Mouse (Mus musculus): Measurements from ENCODE around the gene Gjd3. TPM values are rescaled to one million over a fixed set of nuclear protein-coding genes. Genes with fewer than 3 reads are reported as not detected.

The Gjd3 gene
- total RNA-seq, 2 experiments from 2014 or later: 2.4 to 3.6 TPM

GRCm38 (mm10) chr11:98963191-98964021 is 19.4 kb downstream of the Gjd3 start:
- peak; percentile 69 to 83 for DNase-seq (ENCODE audit: low spot score in 2 of 2)

- DNase-seq (ENCODE audit: low spot score in 2 of 2): no peak
Observed at GRCm38 (mm10) chr11:98962421-98963095, 20.3 kb downstream of the Gjd3 start.

GRCm38 (mm10) chr11:98961766-98962165 is 21.1 kb downstream of the Gjd3 start:
- no peak for DNase-seq (ENCODE audit: low spot score in 2 of 2)

- DNase-seq (ENCODE audit: low spot score in 2 of 2): no peak
Observed at GRCm38 (mm10) chr11:98961051-98961592, 21.7 kb downstream of the Gjd3 start.

- peak in 1 of 2 experiments; percentile 68 for DNase-seq (ENCODE audit: low spot score in 2 of 2)
Observed at GRCm38 (mm10) chr11:98960313-98960906, 22.4 kb downstream of the Gjd3 start.

- DNase-seq (ENCODE audit: low spot score in 2 of 2): peak in 1 of 2 experiments; percentile 64
Observed at GRCm38 (mm10) chr11:98959437-98960312, 23.1 kb downstream of the Gjd3 start.

GRCm38 (mm10) chr11:98956340-98956739 is 26.5 kb downstream of the Gjd3 start:
- DNase-seq (ENCODE audit: low spot score in 2 of 2): no peak

- no peak for DNase-seq (ENCODE audit: low spot score in 2 of 2)
Observed at GRCm38 (mm10) chr11:98955707-98956235, 27.0 kb downstream of the Gjd3 start.

GRCm38 (mm10) chr11:98954801-98955706 is 27.8 kb downstream of the Gjd3 start:
- peak in 1 of 2 experiments; percentile 35 for DNase-seq (ENCODE audit: low spot score in 2 of 2)

- DNase-seq (ENCODE audit: low spot score in 2 of 2): peak in 1 of 2 experiments; percentile 80
Observed at GRCm38 (mm10) chr11:98954373-98954772, 28.4 kb downstream of the Gjd3 start.

- no peak for DNase-seq (ENCODE audit: low spot score in 2 of 2)
Observed at GRCm38 (mm10) chr11:98953835-98954320, 28.9 kb downstream of the Gjd3 start.

- DNase-seq (ENCODE audit: low spot score in 2 of 2): no peak
Observed at GRCm38 (mm10) chr11:98953361-98953760, 29.5 kb downstream of the Gjd3 start.

GRCm38 (mm10) chr11:98952736-98953135 is 30.1 kb downstream of the Gjd3 start:
- DNase-seq (ENCODE audit: low spot score in 2 of 2): no peak

GRCm38 (mm10) chr11:98952111-98952510 is 30.7 kb downstream of the Gjd3 start:
- no peak for DNase-seq (ENCODE audit: low spot score in 2 of 2)

- DNase-seq (ENCODE audit: low spot score in 2 of 2): peak; percentile 74 to 80
Observed at GRCm38 (mm10) chr11:98951026-98951906, 31.6 kb downstream of the Gjd3 start.

GRCm38 (mm10) chr11:98950484-98950883 is 32.3 kb downstream of the Gjd3 start:
- no peak for DNase-seq (ENCODE audit: low spot score in 2 of 2)

GRCm38 (mm10) chr11:98949958-98950460 is 32.8 kb downstream of the Gjd3 start:
- peak in 1 of 2 experiments; percentile 33 for DNase-seq (ENCODE audit: low spot score in 2 of 2)

All from layer of hippocampus, postnatal 10 days (tissue).